Mouse (Mus musculus) layer of hippocampus, postnatal 36 days (tissue): ENCODE data around the gene Amn1. TPM values are rescaled to one million over a fixed set of nuclear protein-coding genes. Genes with fewer than 3 reads are reported as not detected.
"Not testable (repeated sequence)": the region's sequence is repeated elsewhere in the genome, so short reads cannot be mapped to it uniquely, and the experiment has no call there.

Source experiments
- DNase-seq, 2 experiments: peaks; one replicate each; pipeline ENCODE4 v3.0.0; 2022
- total RNA-seq, 2 experiments: library from RNA; stranded (reverse); gene quantifications; 2 replicates each; pipeline ENCODE4 v1.2.3; 2021

Amn1 gene
- total RNA-seq: 10 to 100 TPM; 27.1 to 32.5 TPM

DNA sequence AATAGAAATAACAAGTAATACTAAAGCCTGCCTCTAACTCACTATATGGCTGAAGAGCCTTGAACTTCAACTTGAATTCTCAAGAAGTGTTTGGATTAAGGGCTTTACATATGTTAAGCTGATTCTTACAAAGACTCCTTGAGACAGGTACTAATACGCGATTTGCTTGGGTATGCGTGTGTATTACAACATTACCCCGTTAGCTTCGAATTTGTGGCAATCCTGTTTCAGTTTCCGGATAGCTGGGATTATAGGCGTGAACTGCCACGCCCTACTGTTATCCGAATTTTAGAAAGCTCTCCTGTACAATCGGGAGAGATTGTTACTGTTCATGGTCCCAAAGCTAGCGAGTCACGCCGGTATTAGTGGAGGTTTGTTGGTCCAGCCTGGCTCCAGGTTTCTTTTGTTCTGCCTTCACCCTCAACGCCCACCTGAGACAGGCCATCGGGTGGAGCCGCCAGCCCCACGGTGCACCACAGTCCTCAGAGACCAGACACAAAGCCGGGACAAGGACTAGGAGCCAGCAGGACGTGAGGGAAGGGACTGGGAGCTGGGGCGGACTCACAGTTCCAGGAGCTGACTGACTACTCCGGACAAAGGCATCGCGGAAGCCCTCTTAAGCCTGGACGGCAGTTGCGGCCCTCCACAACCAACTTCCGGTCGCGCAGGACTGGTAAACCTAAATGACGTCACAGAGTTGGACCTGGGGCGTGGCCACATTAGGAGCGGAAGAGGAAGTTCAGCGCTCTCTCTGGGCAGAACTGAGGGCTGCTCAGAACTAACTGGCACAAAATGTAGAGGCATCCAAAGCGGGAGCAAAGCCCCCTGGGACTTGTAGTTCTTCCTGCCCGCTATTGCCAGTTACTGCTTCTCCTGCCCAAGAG lies at the start of gene Amn1:
Gene Amn1, minus strand, starts transcription at position 672 of the 884 bp plus-strand sequence.
- peak; percentile 92 for DNase-seq

DNA sequence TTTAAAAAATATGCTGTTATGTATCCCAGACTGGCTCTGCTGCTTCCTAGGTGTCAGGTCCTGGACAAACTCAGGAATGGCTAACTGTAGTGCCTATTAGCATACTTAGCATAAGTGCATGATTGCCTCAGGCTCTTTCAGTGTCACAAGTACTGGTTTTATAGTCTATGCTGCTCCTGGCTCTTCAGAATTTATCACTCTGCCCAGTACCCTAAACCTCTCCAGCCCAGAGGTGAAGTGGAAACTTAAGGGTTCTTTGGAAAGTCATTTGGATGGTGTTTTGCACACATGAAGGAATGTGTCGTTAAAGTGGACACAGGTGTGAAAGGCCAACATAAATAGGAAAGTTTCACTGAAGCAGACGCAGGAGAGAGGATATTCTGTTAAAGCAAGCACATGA lies 48.3 kb upstream of the Amn1 start:
- DNase-seq: no peak

DNA sequence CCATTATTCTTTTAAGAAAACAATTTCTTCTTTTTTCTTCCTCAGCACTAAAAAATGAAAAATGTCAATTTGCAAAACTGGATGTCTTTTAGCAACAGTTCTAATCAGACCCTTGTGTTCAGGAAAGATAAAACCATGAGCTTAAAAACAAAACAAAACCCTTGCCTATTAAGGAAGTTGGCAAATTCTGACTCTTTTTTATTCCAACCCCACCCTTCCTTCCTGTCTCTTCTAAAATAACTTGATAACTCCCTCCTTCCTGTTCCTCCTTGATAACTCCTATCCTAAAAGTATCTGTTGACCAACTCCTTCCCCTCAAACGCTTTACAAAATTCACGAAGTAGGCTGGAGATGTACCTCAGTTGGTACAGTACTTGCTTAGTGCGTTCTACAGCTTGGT lies 45.4 kb upstream of the Amn1 start:
- no peak for DNase-seq

DNA sequence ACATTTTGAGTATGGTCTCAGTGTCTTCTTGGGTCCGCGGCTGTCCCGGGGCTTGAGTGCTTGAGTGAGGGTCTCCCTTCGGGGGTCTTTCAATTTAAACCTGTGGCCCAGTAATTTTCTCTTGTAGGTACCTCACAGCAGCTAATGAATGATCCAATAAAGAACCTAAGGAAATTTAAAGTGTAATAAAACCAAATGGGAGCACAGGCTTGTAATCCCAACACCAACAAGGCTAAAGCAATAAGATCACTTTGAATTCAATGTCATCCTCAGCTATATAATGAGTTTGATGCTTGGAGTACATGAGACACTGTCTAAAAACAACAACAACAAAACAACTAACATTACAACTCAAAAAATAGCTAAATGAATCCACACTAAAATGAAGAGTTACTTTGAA lies 36.2 kb upstream of the Amn1 start:
- no peak for DNase-seq

DNA sequence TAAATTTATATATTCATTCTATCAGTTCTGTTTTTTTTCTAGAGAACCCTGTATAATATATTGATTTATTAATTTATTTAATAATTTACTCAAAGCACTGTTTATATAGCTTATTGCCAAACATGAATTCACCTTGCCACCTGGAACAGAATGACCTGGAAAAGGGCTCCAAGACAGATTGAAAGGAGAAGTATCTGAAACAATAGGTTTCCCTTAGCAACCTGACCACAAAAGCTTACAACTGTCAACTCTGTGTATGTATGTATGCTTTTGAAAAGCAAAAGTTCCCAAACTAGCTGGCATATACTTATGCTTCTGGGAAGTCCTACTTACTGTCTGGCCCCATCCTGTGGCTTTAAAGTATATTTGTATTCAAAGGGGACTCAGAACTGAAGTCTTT lies 32.8 kb upstream of the Amn1 start:
- DNase-seq: no peak

DNA sequence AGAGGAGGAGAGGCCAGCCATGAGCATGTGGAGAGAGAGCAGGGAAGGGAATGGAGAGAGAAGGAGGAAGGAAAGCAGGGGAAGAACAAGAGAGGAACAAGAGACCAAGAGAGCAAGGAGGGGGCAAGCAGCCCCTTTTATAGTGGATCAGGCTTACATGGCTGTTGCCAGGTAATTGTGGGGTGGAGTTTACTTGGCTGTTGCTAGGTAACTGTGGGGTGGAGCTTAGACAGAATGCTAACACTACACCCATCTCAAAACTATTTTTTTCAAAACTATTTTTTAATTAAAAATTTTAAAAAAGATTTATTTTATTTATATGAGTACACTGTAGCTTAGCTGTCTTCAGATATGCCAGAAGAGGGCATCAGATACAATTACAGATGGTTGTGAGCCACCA lies 10.1 kb upstream of the Amn1 start:
- DNase-seq: no peak

DNA sequence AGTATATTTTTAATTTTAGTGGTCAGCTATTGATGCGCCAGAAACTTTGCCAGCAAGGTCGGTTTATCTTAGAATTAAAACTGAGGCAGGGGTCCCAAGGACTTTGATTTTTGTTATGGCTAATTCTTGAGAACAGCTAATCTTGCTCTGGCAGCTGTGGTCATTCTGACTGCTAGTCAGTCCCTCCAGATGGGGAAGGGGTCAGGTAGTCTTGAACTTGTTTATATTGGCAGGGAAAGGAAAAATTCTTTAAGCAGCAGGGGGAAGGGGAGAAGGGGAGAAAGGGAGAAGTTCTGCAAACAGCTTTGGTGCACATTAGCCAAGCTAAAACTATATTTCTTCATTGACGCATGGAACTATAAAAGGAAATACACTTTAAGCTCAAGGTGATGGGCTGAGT lies 8.6 kb upstream of the Amn1 start:
- no peak for DNase-seq

DNA sequence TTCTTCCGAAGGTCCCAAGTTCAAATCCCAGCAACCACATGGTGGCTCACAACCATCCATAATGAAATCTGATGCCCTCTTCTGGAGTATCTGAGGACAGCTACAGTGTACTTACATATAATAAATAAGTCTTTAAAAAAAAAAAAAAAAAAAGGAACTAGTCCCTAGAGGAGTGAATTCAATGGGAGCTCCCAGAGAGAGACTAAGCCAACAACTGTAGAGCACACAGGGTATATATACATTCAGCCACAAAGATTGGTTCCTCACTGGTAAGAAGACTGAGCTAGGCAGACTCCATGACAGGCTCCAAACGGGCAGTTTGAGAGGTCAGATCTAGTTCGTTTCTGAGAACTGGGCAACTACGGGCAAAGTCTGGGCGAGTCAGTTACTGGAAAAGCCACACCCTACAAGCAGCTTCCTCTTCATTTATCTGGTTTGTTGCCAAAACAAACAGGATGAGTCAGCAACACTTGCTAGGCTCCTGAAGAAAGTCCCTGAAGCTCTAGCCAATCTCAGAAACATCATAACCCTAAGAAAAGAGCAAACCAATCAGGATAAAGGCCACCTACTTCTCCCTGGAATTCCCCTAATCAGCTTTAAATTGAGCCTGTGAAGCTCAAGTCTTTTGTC lies 4.9 kb upstream of the Amn1 start:
- no peak for DNase-seq

DNA sequence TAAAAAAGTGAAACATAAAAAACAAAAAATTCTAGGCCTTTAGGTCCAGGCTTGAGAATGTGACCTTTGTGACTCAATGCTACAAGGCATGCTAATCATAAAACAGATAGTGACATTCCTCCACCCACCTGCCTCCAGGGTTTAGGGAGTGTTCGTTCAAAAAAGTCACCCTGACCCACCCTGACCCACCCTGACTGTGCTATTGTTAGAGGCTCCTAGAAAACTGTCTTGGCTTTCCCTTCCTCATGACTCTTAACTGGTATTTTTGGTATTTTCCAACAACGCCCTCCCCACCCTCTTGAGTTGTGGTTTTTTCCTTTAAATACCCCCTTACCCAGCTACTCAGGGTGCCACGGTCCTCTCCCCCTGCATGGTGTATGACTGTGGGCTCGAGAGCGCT lies 3.4 kb upstream of the Amn1 start:
- DNase-seq: not testable (repeated sequence)

DNA sequence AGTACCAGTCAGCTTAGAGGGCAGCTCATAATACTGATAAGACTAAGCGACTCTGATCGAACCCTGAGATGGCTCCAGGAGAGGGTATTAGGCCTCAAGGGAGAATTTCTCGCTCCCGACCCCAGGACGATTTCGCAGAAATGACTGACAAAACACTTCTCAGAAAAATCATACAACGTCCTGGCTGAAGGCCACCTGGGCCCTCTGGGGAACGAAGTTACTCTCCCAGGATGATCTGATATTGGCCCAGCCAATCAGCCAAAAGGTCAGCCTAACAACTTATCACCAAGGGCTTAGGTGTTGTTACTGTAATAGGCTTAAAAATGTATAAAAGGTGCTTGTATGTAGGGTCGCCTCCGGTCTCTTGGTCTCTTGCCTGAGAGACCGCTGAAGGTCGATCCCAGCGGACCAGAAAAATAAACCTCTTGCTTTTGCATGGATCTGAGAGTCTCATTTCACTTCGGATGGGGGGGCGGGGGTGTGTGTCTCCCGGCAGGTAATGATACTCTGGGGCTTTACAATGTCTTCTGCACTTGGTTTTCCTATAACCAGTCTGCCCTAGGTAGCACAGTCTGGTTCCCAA lies 919 bp upstream of the Amn1 start:
- no peak for DNase-seq

DNA sequence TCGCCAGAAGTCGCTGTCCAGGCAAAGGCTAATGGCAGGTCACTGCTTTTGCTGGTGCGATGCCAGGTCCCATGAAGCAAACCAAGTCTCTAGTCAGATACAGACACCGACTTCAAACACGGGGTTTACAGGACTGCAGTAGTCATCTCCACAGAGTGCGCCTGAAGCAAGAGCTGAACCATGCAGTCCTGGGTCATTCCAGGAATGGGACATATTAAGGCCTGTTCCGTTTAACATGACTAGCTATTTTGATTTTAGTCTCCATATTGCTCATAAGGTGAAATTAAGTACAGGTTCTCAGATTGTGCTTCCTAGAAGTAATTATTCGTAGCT lies 379 bp upstream of the Amn1 start:
- no peak for DNase-seq

DNA sequence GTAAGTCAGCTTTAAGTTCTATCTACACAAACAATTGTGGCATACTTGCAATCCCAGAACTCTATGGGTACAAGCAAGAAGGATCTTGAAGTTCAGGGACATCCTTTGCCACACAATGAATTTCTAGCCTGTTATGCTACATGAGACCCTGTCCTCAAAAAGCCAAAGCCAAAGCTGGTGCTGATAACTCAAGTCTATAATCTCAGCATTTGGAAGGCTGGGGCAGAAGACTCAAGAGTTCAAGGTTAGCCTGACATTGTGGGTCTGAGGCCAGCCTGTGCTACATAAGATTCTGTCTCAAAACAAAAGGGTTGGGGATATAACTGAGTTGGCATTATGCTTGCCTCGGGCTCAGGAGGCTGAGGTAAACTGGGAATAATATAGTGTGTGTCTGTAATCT lies 1.1 kb downstream of the Amn1 start:
- DNase-seq: no peak

DNA sequence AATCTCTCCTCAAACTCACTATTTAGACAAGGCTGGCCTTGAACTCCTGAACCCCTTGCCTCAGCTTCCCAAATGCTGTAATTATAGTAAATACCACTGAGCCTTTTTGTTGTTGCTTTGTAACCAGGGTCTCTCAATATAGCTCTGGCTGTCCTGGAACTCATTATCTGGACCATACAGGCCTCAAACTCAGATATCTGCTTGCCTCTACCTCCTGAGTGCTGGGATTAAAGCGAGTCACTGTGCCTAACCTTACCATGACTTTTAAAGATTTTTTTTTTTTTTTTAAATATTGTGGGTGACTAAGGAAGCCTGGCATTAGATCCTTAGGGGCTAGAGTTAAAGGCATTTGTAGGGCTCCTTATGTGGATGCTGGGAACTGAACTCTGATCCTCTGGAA lies 4.5 kb downstream of the Amn1 start:
- no peak for DNase-seq

DNA sequence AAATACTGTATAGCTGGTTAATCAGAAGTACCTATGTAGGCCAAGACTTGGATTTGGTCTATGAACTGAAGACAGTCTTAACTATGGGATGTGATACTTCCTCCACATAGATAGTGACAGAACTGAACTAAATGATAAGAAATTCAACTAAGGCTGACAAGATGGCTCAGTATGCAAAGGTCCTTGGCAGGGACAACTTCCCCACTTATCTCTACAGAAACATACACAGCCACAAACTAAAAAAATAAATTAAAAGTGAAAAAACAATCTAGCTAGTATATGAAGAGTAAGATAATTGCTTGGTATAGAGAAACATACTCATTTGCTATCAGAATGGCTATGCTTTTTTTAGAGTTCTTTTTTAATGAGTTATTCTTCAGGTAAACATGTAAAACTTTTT lies 9.4 kb downstream of the Amn1 start:
- DNase-seq: no peak

DNA sequence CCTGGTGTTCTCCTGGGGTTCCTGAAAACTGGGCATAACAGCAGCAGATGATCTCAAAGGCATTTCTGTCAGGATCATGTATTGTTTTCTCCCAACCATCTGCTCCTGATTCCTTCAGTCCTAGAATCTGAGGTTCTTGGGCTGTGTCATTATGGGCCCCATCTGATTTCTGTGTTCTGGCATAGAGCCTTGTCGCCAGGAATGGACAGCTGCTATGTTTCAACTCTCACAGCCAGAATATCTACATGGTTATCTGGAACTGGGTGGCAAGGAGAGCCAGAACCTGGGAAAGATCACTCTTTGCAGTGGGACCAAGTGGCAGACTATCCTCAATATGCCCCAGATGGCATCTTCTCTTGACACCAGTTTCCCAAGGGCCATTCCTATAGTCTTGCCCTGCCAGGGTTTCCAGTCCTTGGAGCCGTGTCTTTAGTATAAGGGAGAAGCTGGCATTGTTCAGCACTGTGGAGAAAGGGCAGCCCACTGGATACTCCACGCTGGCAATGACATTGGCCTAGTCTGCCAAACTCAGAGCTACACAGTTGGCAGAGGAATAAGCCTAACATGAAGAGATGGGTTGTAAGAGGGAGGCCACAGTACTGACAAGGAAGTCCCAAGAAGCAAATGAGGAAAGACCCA lies 13.5 kb downstream of the Amn1 start:
- DNase-seq: no peak

DNA sequence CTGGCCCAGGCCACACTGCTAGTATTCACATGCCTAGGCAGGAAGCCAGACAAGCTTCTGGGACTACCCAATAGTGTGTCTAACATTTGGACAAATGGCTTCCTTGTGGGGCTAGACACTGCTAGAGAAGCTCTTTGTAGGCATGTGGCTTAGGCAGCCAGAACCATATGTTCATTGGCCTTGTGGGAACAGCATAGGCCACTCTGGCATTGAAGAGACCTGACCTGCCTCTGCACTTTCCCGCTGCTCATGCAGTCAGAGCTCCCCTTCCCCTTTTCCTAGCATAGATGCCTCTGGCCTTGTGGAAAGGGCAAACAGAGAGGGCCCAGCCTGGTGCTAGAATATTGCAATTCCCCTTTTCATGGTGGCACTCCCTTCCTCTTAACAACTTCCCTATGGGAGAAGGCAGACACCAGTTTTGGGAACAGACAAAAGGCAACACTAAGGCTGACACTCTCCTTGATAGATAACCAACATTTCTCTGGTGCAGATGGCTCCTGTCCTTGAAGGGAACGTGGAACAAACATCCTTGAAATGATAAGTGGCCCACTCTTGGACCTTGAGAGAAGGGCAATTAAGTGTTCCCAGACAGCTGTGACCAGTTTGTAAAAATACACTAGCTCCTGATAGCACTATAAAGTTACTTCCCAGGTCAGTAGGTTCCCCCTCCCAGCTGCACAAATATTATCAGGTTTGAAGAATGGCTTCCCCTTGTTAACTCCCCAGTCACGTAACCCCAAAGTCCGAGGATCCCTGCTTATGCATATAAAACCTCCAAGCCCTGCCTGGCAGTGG lies 14.5 kb downstream of the Amn1 start:
- DNase-seq: no peak

DNA sequence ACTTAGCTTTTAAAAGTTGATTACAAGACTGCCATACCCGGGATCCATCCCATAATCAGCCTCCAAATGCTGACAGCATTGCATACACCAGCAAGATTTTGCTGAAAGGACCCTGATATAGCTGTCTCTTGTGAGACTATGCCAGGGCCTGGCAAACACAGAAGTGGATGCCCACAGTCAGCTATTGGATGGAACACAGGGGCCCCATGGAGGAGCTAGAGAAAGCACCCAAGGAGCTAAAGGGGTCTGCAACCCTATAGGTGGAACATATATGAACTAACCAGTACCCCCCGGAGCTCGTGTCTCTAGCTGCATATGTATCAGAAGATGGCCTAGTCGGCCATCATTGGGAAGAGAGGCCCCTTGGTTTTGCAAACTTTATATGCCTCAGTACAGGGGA lies 18.5 kb downstream of the Amn1 start:
- not testable (repeated sequence) for DNase-seq

DNA sequence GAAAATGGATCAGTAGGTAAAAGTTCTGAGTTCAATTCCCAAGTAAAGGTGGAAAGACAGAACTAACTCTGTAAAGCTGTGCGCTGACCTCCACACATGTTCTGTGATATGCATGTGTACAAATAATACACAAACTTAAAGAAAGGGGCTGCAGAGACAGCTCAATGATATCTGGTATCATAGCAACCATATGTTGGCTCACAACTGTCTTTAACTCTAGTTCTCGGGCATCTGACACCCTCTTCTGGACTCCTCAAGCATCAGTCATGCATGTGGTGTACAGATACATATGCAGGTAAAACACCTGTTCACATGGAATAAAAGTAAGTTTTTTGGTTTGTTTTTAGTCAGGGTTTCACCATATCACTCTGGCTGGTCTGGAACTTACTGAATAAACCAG lies 20.1 kb downstream of the Amn1 start:
- DNase-seq: no peak

DNA sequence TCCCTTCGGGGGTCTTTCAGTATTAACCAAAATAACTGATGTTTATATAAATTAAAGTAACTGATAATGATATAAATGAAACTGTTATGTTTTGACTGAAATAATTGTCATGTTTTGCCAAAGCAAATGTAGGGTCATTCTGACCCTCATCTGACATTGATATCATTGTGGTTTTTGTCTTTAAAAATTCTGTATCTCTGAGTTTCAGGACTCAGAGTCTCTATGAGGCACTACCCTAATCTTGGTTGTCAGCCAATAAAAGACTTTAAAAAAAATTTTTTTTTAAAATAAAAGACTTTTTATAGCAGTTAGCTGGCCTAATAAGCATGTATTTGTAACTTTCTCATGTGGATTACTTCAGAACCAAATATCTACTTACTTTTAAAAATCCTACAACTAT lies 20.8 kb downstream of the Amn1 start:
- no peak for DNase-seq

DNA sequence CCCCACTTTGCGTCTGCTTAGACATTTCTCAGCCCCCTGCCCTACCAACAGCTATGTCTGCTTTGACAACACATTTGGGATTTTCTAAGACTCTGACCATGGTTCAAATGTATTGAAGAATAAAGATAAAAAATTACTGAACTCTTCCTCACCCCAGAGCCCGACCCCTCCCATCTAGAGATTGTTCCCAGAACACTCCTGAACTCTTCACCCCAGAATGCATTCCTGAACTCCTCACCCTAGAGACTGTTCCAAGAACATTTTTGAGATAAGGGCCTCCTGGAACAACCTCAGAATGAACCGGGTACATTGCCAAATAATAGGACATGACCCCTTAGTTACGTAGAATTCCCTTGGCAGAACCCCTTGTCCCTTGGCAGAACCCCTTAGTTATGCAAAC lies 21.5 kb downstream of the Amn1 start:
- not testable (repeated sequence) for DNase-seq

DNA sequence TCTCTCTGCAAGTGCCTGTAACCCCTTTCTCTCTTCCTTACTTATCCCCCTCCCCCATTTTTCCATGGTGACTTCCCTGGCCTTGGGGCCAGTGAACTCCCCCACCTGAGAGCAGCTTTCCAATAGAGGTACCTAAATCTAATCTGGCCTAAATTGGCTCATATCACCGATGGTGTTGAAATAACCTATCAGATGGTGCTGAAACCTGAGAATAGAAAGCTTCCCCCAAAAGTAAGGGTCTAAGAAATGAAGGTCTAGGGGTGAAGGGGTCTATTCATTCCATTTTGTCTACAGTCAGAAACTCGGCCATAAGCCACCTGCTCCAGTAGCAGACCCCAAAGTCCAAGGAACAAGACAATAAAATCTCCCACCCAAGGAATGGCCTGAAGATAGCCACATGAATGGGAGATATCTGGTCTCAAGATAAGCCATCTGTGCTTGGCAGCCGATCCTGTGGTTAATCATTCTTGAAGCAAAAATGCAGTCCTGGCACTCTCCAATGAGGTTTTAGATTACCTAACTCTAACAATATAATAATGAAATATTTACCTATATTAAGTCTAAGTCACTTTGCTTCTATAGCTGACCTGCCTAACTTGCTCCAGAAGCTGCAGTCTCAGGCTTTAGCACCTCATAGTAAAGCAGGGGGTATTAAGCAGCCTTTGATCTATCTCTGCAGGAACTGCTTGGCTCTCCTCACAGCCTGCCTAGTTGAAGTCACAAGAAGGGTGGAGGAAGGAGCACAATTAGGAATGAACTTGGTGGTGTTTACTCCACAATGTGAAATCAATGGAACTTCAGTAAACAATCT lies 33.3 kb downstream of the Amn1 start:
- DNase-seq: no peak
